Mouse (Mus musculus): Measurements from ENCODE around the gene Cd1d1.
"Not testable (repeated sequence)": the region's sequence is repeated elsewhere in the genome, so short reads cannot be mapped to it uniquely, and the experiment has no call there.

The Cd1d1 gene

DNA sequence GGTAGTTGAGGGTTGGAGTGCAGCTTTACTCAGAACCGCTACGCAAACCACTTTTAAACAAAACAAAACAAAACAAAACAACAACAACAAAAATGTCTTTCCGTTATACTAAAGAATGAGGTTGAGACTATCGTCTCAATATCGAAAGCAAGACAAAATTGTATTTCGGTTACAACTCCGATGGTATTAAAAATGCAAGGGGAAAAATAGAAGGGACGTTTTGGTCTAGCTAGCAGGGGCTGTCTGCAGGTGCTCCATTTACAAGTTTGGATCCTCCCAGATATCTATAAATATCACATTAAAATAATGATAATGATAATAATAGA is at the start of gene Cd1d1:
Gene Cd1d1, minus strand, starts transcription at position 27 of the 326 bp plus-strand sequence.
- no peak for DNase-seq (ENCODE audit: low read depth)

DNA sequence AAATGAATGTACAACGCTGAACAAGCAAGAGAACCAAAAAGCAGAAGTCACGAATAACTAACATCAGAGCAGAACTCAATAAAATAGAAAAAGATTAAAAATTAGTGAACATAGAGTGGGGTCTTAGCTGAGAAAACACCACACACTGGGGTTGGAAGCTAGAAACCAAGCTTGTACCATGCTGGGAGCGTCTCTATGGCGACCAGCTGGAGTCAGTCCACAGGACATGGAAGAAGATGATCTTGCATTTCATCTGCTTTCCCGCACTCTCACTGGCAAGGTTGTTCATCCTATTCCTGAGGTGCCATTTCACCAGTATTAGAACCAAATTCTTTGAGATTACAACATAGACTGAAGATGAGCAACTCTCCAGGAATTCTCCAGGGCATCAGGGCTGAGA is 48.6 kb upstream of the Cd1d1 start:
- DNase-seq (ENCODE audit: low read depth), result no peak

GRCm38 (mm10) chr3:87041733-87042132 is 42.5 kb upstream of the Cd1d1 start:
- no peak for DNase-seq (ENCODE audit: low read depth)

GRCm38 (mm10) chr3:87038500-87038899 is 39.3 kb upstream of the Cd1d1 start:
- no peak for DNase-seq (ENCODE audit: low read depth)

GRCm38 (mm10) chr3:87034061-87034460 is 34.8 kb upstream of the Cd1d1 start:
- no peak for DNase-seq (ENCODE audit: low read depth)

DNA sequence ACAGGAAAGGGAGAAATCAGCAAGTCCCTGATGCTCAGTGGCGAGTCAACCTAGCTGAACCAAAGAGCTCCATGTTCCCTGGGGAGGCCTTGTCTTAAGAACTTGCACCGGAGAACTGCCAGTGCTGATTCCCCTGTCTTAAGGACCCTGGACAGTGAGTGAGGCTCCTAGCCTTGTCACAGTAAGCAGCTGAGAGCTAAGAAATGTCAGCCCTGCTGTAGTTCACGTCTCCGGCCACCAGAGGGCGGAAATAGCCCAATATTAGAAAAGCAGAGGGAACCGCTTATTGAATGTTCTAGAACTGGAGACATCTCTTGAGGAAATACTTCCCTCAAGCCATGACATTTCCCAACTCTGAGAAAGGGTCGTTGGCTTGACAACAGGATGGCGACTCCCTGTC is 34.1 kb upstream of the Cd1d1 start:
- DNase-seq (ENCODE audit: low read depth), result peak; percentile 73

DNA sequence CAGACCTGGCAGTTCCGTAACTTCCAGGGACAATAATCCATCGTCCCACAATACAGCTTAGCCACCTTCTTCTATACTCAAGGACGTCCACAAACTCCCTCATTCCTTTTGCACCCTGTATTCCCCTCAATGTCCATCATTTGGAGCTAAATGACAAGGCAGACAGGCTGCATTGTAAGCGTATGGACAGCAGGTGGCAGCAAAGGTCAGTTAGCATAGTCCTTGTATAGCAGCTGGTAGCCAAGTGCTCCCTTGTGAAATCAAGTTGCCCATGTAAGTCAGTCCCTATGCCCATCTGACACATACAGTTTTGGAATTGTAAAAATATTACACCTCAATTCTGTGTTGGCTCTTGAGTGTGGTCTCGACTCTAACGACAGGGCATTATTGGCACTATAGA is 31.6 kb upstream of the Cd1d1 start:
- DNase-seq (ENCODE audit: low read depth), result peak; percentile 67

DNA sequence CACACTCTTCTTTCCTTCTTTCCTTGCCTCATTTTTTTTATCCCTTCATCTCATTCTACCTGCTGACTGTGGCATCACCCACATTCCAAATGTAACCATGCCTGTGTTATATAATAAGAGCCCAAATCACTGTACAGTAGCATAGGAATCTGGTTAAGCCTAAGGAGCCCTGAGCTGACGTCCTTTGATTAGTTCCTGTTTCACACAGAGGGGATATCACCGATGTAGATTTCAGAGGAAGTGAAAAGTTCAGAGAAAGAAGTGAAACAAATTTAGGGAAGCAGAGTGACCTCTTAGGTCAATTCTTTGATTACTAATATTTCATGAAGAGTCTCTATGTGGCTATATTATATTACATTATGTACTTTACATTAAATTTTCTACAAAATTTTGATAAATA is 18.5 kb upstream of the Cd1d1 start:
- DNase-seq (ENCODE audit: low read depth), result no peak

DNA sequence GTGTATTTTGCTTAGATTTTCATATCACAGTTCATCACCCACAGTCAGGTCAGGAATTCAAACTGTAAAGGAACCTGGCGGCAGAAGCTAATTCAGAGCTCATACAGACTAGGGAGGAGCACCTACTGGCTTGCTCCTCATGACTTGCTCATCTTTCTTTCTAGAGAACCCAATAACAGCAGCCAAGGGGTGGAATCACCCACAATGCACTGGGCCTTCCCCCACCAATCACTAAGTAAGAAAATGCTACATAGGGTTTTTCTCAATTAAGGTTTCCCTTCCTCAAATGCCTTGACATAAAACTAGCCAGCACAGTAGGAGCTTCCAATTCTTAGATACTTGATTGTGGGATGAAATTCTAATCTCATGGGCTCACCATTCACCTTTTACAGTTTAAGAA is 17.8 kb upstream of the Cd1d1 start:
- no peak for DNase-seq (ENCODE audit: low read depth)

- no peak for DNase-seq (ENCODE audit: low read depth)
Observed at GRCm38 (mm10) chr3:87015931-87016330, 16.7 kb upstream of the Cd1d1 start.

DNA sequence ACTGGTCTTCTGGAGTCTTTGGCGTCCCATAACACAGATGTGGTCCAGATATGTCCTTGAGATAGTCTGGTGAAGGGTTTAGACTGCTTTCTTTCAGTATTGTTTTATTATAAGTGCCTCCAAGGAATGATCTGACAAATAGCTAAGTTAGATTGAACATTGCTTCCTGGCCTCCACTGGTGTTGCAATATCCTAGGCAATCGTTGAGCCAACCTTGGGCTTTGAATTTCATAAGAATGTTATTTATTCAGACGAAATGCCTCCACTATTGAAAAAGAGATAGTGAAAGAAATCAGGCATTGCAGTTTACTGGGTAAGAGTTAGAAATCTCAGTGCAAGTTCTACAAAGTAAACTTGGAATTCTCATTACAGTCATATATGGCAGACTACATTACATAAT is 13.2 kb upstream of the Cd1d1 start:
- DNase-seq (ENCODE audit: low read depth), result not testable (repeated sequence)

- DNase-seq (ENCODE audit: low read depth), result not testable (repeated sequence)
Observed at GRCm38 (mm10) chr3:87008281-87008680, 9.0 kb upstream of the Cd1d1 start.

- no peak for DNase-seq (ENCODE audit: low read depth)
Observed at GRCm38 (mm10) chr3:87000676-87001075, 1.4 kb upstream of the Cd1d1 start.

DNA sequence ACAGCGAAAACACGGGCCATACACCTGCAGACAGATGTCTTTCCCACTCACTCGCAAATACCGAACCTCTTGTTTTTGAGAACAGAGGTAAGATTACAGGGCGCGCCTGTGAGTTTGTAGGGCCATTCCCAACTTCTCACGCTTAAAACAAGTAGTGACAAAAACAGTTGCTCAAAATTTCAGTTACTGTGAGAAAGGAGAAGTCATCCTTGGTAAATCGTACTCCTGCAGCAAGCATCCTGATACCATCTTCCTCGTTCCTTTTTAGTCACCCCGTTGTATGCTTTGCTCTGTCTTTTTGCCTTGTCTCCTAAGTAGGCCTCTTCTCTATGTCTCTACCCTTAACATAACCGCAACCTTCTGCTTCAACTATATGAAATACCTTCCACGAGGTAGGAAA is 810 bp upstream of the Cd1d1 start:
- DNase-seq (ENCODE audit: low read depth), result peak; percentile 38

DNA sequence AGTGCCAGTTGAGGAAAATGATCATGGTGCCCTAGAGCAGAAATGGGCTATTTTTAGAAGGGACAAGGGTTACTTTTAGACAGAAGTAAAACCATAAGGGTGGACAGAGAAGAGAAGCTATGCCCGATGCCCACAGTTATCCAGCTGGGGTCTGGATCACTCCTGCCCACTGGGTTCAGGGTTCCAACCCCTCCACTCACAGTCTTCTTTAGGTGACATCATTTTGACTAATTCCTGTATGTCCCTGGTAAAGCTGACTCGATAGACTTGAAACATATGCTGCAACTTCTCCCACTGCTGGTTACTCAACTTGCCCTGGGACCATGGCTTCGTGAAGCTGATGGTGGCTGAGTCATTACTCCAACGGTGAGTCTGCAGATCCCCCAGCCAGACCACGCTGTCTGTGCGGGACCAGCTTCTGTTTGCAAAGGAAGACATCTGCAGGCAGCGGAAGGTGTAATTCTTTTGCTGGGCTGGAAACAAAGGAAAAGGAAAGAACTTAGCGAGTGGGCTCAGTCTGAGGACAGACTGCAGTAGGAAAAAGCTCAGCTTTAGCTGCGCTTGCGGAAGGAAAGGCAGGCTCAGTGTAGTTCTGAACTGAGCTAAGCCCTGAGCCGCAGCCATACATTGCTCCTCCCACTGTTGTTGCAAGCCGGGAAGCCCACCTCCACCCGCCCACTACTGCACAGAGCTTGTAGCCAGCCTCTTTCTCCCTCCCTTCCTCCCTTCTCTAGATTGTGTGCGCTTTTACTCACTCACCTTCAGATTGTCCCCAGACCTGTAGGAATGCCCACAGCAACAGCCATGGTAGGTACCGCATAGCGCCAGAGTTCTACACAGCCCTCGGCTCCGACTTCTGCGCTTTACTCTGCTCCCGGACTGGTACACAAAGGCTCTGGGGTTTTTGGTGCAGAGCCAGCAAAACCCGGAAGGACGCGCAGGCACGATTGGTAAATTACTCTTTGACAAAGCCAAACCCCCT is 517 bp downstream of the Cd1d1 start:
- DNase-seq (ENCODE audit: low read depth), result peak; percentile 87

DNA sequence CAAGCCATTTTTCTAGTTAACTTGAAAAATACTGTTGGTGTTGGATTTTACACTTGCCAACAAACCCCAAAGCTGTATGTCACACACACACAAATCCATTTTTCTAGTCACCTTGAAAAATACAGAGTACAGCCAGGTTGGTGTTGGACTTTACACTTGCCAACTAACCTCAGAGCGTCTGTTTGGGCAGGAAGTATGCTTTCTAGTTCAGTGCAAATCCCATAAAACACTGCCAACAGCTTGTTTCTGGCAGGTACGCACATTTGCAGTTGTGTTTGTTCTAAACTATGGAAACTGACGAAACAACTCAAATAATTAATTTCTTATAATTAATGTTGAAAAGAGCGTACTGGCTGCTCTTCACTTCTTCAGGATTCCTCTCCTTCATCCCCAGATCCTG is 3.1 kb downstream of the Cd1d1 start:
- no peak for DNase-seq (ENCODE audit: low read depth)

DNA sequence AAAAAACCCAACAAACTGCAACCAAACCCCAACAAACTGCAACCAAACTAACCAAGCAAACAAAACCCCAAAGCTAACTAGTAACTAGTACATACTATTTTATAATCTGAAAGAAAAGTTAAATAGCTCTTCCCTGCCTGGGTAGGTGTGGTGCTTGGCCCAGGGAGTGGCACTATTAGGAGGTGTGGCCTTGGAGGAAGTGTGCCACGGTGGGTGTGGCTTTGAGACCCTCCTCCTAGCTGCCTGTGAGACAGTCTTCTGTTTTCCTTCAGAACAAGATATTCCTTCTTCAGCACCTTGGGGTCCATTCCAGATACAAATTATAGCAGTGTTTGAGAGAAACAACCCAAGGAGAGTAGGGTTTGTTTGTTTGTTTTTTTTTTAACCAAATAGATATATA is 3.9 kb downstream of the Cd1d1 start:
- no peak for DNase-seq (ENCODE audit: low read depth)

DNA sequence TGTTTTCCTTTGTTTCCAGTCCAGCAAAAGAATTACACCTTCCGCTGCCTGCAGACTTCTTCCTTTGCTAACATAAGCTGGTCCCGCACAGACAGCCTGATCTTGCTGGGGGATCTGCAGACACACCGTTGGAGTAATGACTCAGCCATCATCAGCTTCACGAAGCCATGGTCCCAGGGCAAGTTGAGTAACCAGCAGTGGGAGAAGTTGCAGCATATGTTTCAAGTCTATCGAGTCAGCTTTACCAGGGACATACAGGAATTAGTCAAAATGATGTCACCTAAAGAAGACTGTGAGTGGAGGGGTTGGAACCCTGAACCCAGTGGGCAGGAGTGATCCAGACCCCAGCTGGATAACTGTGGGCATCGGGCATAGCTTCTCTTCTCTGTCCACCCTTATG is 12.3 kb downstream of the Cd1d1 start:
- not testable (repeated sequence) for DNase-seq (ENCODE audit: low read depth)

DNA sequence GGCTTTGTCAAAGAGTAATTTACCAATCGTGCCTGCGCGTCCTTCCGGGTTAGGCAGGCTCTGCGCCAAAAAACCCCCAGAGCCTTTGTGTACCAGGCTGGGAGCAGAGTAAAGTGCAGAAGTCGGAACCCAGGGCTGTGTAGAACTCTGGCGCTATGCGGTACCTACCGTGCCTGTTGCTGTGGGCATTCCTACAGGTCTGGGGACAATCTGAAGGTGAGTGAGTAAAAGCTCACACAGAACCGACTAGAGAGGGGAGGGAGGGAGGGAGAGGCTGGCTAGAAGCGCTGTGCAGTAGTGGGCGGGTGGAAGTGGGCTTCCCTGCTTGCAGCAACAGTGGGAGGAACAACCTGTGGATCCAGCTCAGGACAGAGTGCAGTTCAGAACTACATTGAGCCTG is 12.8 kb downstream of the Cd1d1 start:
- DNase-seq (ENCODE audit: low read depth), result peak; percentile 50

- DNase-seq (ENCODE audit: low read depth), result no peak
Observed at GRCm38 (mm10) chr3:86983382-86983781, 15.9 kb downstream of the Cd1d1 start.

DNA sequence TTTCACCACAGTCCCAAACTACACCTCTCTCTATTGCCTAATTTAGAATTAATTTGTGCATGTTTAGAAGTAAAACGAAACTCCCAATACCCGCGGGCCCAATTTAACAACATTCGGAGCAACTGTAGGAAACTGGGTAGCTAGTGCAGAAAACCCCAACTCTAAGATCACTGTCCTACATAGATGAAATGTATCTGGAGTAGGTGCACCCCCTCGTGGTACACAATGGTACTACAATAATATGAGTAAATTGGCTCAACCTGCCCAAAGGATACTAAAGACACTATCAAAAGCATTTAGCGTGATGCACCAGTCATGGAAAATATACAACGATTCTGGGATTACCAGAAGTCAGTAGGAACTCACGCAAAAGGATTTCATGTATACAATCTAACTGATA is 22.7 kb downstream of the Cd1d1 start:
- peak; percentile 89 for DNase-seq (ENCODE audit: low read depth)

DNA sequence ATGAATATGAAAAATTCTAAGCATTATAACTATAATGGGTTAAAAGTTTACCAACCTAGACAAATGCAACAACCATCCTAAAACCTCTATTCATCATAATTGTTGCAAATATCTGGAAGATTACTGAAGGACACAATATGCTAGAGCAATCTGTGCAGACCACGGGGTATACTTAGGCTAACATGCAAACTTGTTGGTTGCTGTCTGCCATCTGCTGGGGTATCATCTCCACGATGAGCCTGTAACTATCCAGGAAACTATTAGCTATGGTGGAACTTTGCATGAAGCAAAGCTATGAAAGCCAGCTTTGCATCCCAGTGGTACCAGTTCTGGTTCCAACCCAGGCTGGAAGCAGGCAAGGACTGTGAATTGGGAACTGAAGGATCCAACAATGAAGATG is 24.1 kb downstream of the Cd1d1 start:
- DNase-seq (ENCODE audit: low read depth), result no peak

- no peak for DNase-seq (ENCODE audit: low read depth)
Observed at GRCm38 (mm10) chr3:86962665-86963435, 36.4 kb downstream of the Cd1d1 start.

- no peak for DNase-seq (ENCODE audit: low read depth)
Observed at GRCm38 (mm10) chr3:86961395-86961669, 37.9 kb downstream of the Cd1d1 start.

All from naive thymus-derived CD4-positive, alpha-beta T cell, adult 2 months (primary cell).